Mouse (Mus musculus): ENCODE results near the gene Chit1.

GRCm38 (mm10) chr1:134136351-134136750 lies 25.3 kb downstream of the Chit1 start:
- TF ChIP-seq POLR2A (IDR thresholded peaks at IDR 0.05; ENCODE audit: borderline replicate concordance, extremely low read depth, insufficient read depth, insufficient read length, poor library complexity, severe bottlenecking) = no peak
- no peak for TF ChIP-seq CTCF (IDR thresholded peaks at IDR 0.05; ENCODE audit: borderline replicate concordance, extremely low read depth, insufficient read depth, insufficient read length)
